Mouse (Mus musculus): ENCODE results near the gene Fam78b.

DNA sequence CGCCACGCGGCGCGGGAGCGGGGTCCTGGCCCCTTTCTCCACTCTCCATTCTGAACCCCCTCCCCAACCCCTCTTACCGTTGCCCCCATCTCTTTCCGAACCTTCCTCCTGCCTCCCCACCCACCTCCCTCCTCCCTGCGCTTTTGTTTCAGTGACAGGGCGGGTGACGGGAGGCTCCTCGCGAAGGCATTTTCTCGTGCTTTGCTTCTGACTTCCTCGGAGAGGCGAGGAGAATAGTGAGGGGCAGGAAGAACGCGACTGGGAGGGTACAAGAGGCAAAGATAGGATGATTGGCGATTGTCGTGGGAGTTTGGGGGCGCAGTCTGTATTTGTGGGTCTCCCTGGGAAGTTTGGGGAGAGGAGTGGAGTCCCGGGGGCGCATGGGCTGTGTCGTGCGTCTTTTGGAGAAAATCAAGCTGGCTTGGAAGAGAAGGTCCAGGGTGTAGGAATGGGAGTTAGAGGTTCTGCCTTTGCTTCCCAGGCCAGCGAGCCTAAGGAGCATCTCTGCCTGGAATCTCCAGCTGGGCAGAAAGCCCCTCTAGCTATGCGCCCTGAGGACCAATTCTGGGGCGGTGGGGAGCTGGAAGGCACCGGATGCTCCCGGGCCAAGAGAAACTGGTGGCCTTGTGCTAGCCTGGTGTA lies 748 bp downstream of the Fam78b start:
- TF ChIP-seq CTCF (IDR thresholded peaks at IDR 0.05; ENCODE audit: low read depth, low read length) (no peak), POLR2A (IDR thresholded peaks at IDR 0.05; ENCODE audit: insufficient read depth, low read length) (no peak), EP300 (IDR thresholded peaks at IDR 0.05; ENCODE audit: insufficient read depth, low read depth, low read length) (no peak)

All from ES-Bruce4 (cell line).